ENCODE assay signal across 27 mouse cellular contexts in genomic region chr3:84593274-84593673, GRCm38 (mm10). TPM values are rescaled to one million over a fixed set of nuclear protein-coding genes. Genes with fewer than 3 reads are reported as not detected.
"Had no signal": no experiment of that assay in that cellular context is flagged by ENCODE, and none has a peak within 500 bp of the region (broad histone marks: within the 10 kb centered on the region; RNA-seq: fewer than 3 reads in every experiment).

Gene Tigd4 (plus strand): TSS chr3:84593574.

- H3K9ac ChIP-seq: liver, embryonic 12.5 days; liver, embryonic 15.5 days; midbrain, embryonic 13.5 days; neural tube, embryonic 13.5 days had no signal

- H3K4me1 ChIP-seq: liver, embryonic 15.5 days had no signal

- H3K27ac ChIP-seq: kidney, postnatal 0 days; limb, embryonic 10.5 days; limb, embryonic 13.5 days; liver, embryonic 12.5 days; liver, embryonic 15.5 days; lung, embryonic 15.5 days; midbrain, embryonic 10.5 days; midbrain, embryonic 13.5 days; neural tube, embryonic 13.5 days had no signal

- H3K36me3 ChIP-seq: limb, embryonic 10.5 days; limb, embryonic 13.5 days; liver, embryonic 12.5 days; liver, embryonic 15.5 days; lung, embryonic 15.5 days; midbrain, embryonic 10.5 days; midbrain, embryonic 13.5 days; neural tube, embryonic 13.5 days had no signal

- H3K27me3 ChIP-seq: lung, embryonic 15.5 days had no signal

- H3K9me3 ChIP-seq: limb, embryonic 10.5 days; limb, embryonic 13.5 days; liver, embryonic 12.5 days; liver, embryonic 15.5 days; lung, embryonic 15.5 days; megakaryocyte, embryonic 14.5 days; midbrain, embryonic 10.5 days; midbrain, embryonic 13.5 days; neural tube, embryonic 13.5 days had no signal

- DNase-seq: kidney, postnatal 25 days; layer of hippocampus, adult 9-11 months; liver; lung, adult 18-20 months; lung, postnatal 10 days; lung, postnatal 36 days; retina, postnatal 1 day; right cerebral cortex, postnatal 25 days; thymus, postnatal 25 days had no signal

- ATAC-seq: liver, embryonic 12.5 days; midbrain, embryonic 13.5 days; midbrain, embryonic 16.5 days had no signal

RNA-seq across cellular contexts. Expression of gene Tigd4, which starts in this region (rescaled TPM):
- total RNA-seq: layer of hippocampus, postnatal 25 days; monocyte, adult 5-6 weeks; neutrophil, adult 5-6 weeks had no signal
- polyA plus RNA-seq: kidney, embryonic 14.5 days; large intestine, adult 2 months; limb, embryonic 10.5 days; midbrain, embryonic 10.5 days; midbrain, embryonic 13.5 days; midbrain, embryonic 16.5 days; neural tube, embryonic 13.5 days; spleen, adult 2 months; thymus, postnatal 0 days had no signal
